Mouse (Mus musculus) kidney, adult 2 months (tissue): ENCODE results near the gene Smad6.
A peak's percentile ranks its signal among the peaks of the same experiment; 100 is the strongest.

Experiments
- CTCF ChIP-seq: fragments of 200-500 bp; conservative IDR thresholded peaks from 2 replicates; pipeline ENCODE4 v1.5.1; 2011; ENCODE audit warnings: low read depth, mild to moderate bottlenecking, control low read depth, low read length, moderate library complexity, mixed read lengths; ENCODE audit not compliant: insufficient read depth, insufficient read length
- POLR2A ChIP-seq: fragments of 200-500 bp; IDR thresholded peaks from one replicate; pipeline ENCODE4 v1.6.1; 2011; ENCODE audit warnings: low read depth, low read length, control low read depth

DNA sequence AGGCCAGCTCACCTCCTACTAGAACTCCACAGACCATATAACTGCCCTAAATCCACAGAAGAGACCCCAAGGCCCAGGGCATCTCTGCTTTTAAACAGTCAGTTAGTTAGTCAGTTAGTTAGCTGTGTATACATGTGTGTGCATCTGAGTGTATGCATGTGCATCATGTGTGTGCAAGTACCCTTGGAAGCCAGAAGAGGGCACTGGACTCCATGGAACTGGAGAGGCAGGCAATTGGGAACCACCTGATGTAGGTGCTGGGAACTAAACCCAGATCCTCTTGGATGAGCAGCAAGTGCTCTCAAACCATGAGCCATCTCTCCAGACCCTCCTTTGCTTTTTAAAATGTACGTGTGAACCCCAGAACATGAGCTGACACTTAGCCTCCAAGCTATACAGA lies 10.5 kb downstream of the Smad6 start:
- TF ChIP-seq CTCF, result 0 out of 2 replicates have a peak, but pooled peaks have one; percentile 23
- no peak for TF ChIP-seq POLR2A
